Mouse (Mus musculus): ENCODE data around the gene 1700016H13Rik. TPM values are rescaled to one million over a fixed set of nuclear protein-coding genes. Genes with fewer than 3 reads are reported as not detected.
A peak's percentile ranks its signal among the peaks of the same experiment; 100 is the strongest.

1700016H13Rik gene
- polyA plus RNA-seq, 1 experiment from 2014 or later: 0.15 TPM

DNA sequence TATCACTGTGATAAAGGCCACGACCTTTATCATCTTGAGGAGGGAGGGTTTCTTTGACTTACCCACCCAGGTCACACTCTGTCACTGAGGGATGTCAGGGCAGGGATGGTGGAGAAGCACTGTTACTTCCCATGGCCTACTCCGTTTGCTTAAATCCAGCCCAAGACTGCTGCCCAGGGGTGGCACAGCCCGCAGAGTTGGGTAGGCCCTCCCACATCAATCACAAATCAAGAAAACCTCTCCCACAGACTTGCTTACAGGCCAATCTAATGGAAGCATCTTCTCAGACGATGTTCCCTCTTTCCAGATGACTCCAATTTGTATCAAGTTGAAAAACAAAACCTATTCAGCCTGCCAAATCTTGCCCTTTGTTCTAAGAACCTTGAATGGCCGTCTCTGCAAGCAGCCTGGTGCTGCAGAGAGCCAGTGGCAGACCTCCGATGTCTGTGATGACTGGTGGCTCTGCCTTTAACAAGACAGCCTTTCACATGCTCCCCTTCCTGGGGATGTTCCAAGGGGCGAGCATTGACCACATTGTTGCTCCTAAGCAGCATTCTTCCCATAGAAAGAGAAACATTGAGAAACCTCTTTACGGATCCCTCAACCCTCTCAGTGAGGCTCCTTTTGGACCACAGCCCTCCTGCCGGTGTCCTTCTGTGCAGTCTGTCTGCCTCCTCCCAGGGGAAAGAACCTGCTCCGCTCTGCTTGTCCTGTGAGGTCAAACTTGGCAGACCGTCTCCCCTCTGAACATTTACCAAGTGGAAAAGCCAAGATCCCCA is 52.5 kb downstream of the 1700016H13Rik start:
- peak overlapping the region; percentile 55; the same call in 1 of the 2 replicates for H3K27ac ChIP-seq (replicated peaks)
- peak; percentile 49; the same call in 1 of the 2 replicates for ATAC-seq (ENCODE audit: insufficient number of reproducible peaks, low FRiP score, low TSS enrichment, low read depth)
- no peak overlapping the region for H3K4me3 ChIP-seq (replicated peaks)
- WGBS: 49% methylated on average over 11 of the region's 11 CpGs
- no peaks in the 10 kb centered on the region for H3K27me3 ChIP-seq
- H3K9me3 ChIP-seq (replicated peaks): no peaks in the 10 kb centered on the region
- peaks cover 22% of the 10 kb centered on the region for H3K4me1 ChIP-seq
- no peaks in the 10 kb centered on the region for H3K36me3 ChIP-seq
- no peak overlapping the region for H3K9ac ChIP-seq
- no peak overlapping the region for H3K4me2 ChIP-seq (replicated peaks)

GRCm38 (mm10) chr5:103598881-103599280 is 56.9 kb downstream of the 1700016H13Rik start:
- Histone ChIP-seq H3K27ac (replicated peaks) (peak overlapping the region; percentile 68), H3K4me3 (replicated peaks) (no peak overlapping the region), H3K4me1 (peaks cover 36% of the 10 kb centered on the region), H3K9ac (no peak overlapping the region), H3K9me3 (replicated peaks) (no peaks in the 10 kb centered on the region), H3K36me3 (0 out of 2 replicates have a peak, but pooled peaks cover 3% of the 10 kb centered on the region), H3K27me3 (no peaks in the 10 kb centered on the region), H3K4me2 (replicated peaks) (no peak overlapping the region)
- WGBS: 57% methylated on average over 5 of the region's 5 CpGs
- ATAC-seq (ENCODE audit: insufficient number of reproducible peaks, low FRiP score, low TSS enrichment, low read depth): no peak; the same call in 1 of the 2 replicates

DNA sequence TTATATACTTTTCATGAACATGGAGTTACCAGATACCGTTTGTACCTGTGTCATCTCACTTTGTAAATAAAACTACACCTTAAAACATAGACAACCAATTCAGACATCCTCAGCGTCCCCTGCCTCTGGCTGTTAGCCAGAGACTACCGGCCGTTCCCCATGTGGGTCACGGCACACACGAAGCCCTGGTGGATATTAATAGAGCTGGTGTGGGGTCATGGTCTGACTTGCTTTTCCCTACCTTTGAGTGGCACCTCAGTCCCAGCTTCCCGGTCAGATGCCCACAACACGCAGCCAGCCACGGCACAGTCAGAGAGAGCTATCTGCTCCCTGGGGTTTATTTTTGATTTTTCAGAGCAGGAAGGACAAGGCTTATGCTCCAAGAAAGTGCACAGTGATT is 57.5 kb downstream of the 1700016H13Rik start:
- Histone ChIP-seq H3K4me1 (peaks cover 32% of the 10 kb centered on the region), H3K36me3 (0 out of 2 replicates have a peak, but pooled peaks cover 3% of the 10 kb centered on the region), H3K4me2 (replicated peaks) (no peak overlapping the region), H3K9ac (no peak overlapping the region), H3K27me3 (no peaks in the 10 kb centered on the region), H3K27ac (replicated peaks) (peak overlapping the region; percentile 68), H3K9me3 (replicated peaks) (no peaks in the 10 kb centered on the region), H3K4me3 (replicated peaks) (no peak overlapping the region)
- ATAC-seq (ENCODE audit: insufficient number of reproducible peaks, low FRiP score, low TSS enrichment, low read depth): no peak
- WGBS: 79% methylated on average over 9 of the region's 9 CpGs

Other genes with a start within 250 kb of the 1700016H13Rik start
- gene Ptpn13, start 230.8 kb downstream of the 1700016H13Rik start, polyA plus RNA-seq (2015; fragmentation: Nextera tagmentation; extraction: Ambion mirVana): 22.7 and 23.3 TPM in 2 replicates
- gene Slc10a6, start 26.6 kb downstream of the 1700016H13Rik start, polyA plus RNA-seq (2015; fragmentation: Nextera tagmentation; extraction: Ambion mirVana): 7.8 TPM in 2 replicates
- gene Aff1, start 36.4 kb upstream of the 1700016H13Rik start, polyA plus RNA-seq (2015; fragmentation: Nextera tagmentation; extraction: Ambion mirVana): 6.9 and 7.1 TPM in 2 replicates

Data from embryonic facial prominence, embryonic 15.5 days (tissue).